Mouse (Mus musculus): ENCODE results near the gene Tacr2. TPM values are rescaled to one million over a fixed set of nuclear protein-coding genes. Genes with fewer than 3 reads are reported as not detected.

Gene Tacr2
- total and polyA plus RNA-seq, 2 experiments: not detected

DNA sequence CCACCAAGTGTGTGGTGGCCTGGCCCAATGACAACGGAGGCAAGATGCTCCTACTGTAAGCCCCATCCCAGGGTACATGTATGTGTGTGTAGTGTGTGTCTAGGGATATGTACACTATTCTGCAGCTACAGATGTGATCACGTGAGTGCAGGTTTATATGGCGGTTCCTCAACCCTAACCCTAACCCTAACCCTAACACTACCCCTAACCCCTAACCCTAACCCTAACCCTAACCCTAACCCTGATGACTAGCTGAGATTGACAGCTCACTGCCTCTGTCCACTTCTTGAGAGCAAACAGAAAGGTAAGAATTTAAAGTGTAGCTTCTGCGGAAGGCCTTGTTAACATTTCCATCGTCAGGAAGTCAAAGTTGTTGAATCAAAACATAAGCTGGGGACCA is 6.1 kb downstream of the Tacr2 start:
- Histone ChIP-seq H3K4me3 (ENCODE audit: insufficient read depth, low read depth, low read length) (no peak overlapping the region), H3K4me1 (ENCODE audit: control insufficient read depth, insufficient read depth, low read length) (no peaks in the 10 kb centered on the region), H3K36me3 (ENCODE audit: control insufficient read depth, insufficient read depth, low read length) (no peaks in the 10 kb centered on the region), H3K9ac (ENCODE audit: low read depth, low read length) (no peak overlapping the region), H3K27ac (replicated peaks; ENCODE audit: insufficient read depth, low read depth, low read length) (no peak overlapping the region), H3K79me2 (ENCODE audit: control insufficient read depth, insufficient read depth, low read length) (no peaks in the 10 kb centered on the region), H3K27me3 (ENCODE audit: control insufficient read depth, insufficient read depth, low read length) (no peaks in the 10 kb centered on the region)
- TF ChIP-seq CTCF (IDR thresholded peaks at IDR 0.05; ENCODE audit: low read depth, low read length) (no peak), POLR2A (IDR thresholded peaks at IDR 0.05; ENCODE audit: extremely low read depth, insufficient read depth, low read length) (no peak)
- WGBS: 82% methylated on average over 5 of the region's 5 CpGs
- DNase-seq (ENCODE audit: extremely low read depth, low read depth, low spot score): no peak

DNA sequence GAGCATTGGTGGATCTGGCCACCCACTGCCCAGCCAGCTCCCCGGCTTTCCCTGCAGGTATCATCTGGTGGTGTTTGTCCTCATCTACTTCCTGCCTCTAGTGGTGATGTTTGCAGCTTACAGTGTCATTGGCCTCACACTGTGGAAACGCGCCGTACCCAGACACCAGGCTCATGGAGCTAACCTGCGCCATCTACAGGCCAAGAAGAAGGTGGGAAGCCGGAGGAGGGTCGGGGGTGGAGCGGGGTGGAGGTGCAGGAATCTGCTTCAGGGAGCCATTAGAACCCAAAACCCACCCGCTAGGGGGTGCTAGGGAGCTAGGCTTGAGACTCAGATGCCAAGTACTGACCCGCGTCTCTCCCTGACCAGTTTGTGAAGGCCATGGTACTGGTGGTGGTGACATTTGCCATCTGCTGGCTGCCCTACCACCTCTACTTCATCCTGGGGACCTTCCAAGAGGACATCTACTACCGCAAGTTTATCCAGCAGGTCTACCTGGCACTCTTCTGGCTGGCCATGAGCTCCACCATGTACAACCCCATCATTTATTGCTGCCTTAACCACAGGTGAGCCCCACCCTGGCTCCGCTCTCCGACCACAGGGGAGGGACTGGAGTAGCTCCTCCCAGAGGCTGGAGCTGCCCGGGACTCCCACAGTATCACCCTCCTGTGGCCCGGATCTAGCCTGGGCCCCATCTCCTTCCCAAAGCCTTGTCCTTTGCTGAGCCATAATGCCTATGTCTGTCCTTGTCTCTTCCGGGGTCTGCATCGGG is 9.1 kb downstream of the Tacr2 start:
- Histone ChIP-seq H3K36me3 (ENCODE audit: control insufficient read depth, insufficient read depth, low read length) (no peaks in the 10 kb centered on the region), H3K27me3 (ENCODE audit: control insufficient read depth, insufficient read depth, low read length) (no peaks in the 10 kb centered on the region), H3K9ac (ENCODE audit: low read depth, low read length) (no peak overlapping the region), H3K4me1 (ENCODE audit: control insufficient read depth, insufficient read depth, low read length) (no peaks in the 10 kb centered on the region), H3K27ac (replicated peaks; ENCODE audit: insufficient read depth, low read depth, low read length) (no peak overlapping the region), H3K79me2 (ENCODE audit: control insufficient read depth, insufficient read depth, low read length) (no peaks in the 10 kb centered on the region), H3K4me3 (ENCODE audit: insufficient read depth, low read depth, low read length) (no peak overlapping the region)
- peak; percentile 17 for DNase-seq (ENCODE audit: extremely low read depth, low read depth, low spot score)
- TF ChIP-seq POLR2A (IDR thresholded peaks at IDR 0.05; ENCODE audit: extremely low read depth, insufficient read depth, low read length) (no peak), CTCF (IDR thresholded peaks at IDR 0.05; ENCODE audit: low read depth, low read length) (peak; percentile 64)
- 18% methylated on average over 18 of the region's 18 CpGs for WGBS

DNA sequence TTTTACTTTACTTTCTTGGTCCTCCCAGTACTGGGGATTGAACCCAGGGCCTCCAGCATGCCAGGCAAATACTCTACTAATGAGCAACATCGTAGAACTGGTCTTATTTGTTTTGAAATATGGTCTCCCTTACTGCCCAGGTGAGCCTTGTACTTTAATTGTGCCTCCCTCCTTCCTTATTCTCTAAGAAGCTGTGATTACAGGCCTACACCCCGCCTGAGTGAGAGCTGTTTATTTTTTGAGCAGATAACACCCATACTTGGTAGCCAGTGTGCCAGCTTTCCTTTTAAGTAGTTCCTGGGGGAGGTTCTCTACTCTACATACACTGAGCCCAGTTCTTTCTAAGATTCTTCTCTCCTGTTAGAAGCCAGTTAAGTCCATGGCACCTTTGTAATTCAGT is 12.1 kb downstream of the Tacr2 start:
- Histone ChIP-seq H3K27ac (replicated peaks; ENCODE audit: insufficient read depth, low read depth, low read length) (no peak overlapping the region), H3K9ac (ENCODE audit: low read depth, low read length) (no peak overlapping the region), H3K4me3 (ENCODE audit: insufficient read depth, low read depth, low read length) (no peak overlapping the region), H3K4me1 (ENCODE audit: control insufficient read depth, insufficient read depth, low read length) (no peaks in the 10 kb centered on the region), H3K79me2 (ENCODE audit: control insufficient read depth, insufficient read depth, low read length) (no peaks in the 10 kb centered on the region), H3K36me3 (ENCODE audit: control insufficient read depth, insufficient read depth, low read length) (no peaks in the 10 kb centered on the region), H3K27me3 (ENCODE audit: control insufficient read depth, insufficient read depth, low read length) (no peaks in the 10 kb centered on the region)
- no peak for DNase-seq (ENCODE audit: extremely low read depth, low read depth, low spot score)
- WGBS: 66% methylated on average over 2 of the region's 2 CpGs
- TF ChIP-seq POLR2A (IDR thresholded peaks at IDR 0.05; ENCODE audit: extremely low read depth, insufficient read depth, low read length): no peak
- TF ChIP-seq CTCF (IDR thresholded peaks at IDR 0.05; ENCODE audit: low read depth, low read length): no peak

DNA sequence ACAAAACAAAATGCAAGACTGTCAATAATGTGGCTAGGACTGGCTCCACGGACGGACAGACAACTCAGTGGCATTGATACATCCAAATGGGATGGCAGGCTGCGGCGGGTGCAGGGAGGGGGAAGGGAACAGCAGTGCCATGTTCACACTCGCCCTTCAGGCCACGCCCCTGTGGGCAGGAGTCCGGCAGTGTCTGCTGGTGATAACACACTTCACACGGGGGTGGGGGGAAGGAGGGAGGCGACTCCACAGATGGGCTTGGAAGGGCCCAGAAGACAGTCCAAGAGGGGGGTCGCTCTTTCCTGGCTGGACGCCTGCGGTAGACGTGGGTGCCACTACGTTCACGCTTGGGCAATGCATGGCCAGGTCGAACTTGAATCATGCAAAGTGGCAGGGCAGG is 17.0 kb downstream of the Tacr2 start:
- H3K27me3 ChIP-seq (ENCODE audit: control insufficient read depth, insufficient read depth, low read length): no peaks in the 10 kb centered on the region
- 71% methylated on average over 16 of the region's 16 CpGs for WGBS
- no peak overlapping the region for H3K4me3 ChIP-seq (ENCODE audit: insufficient read depth, low read depth, low read length)
- H3K4me1 ChIP-seq (ENCODE audit: control insufficient read depth, insufficient read depth, low read length): no peaks in the 10 kb centered on the region
- no peak overlapping the region for H3K9ac ChIP-seq (ENCODE audit: low read depth, low read length)
- H3K36me3 ChIP-seq (ENCODE audit: control insufficient read depth, insufficient read depth, low read length): no peaks in the 10 kb centered on the region
- TF ChIP-seq POLR2A (IDR thresholded peaks at IDR 0.05; ENCODE audit: extremely low read depth, insufficient read depth, low read length) (no peak), CTCF (IDR thresholded peaks at IDR 0.05; ENCODE audit: low read depth, low read length) (no peak)
- H3K27ac ChIP-seq (replicated peaks; ENCODE audit: insufficient read depth, low read depth, low read length): no peak overlapping the region
- DNase-seq (ENCODE audit: extremely low read depth, low read depth, low spot score): no peak
- H3K79me2 ChIP-seq (ENCODE audit: control insufficient read depth, insufficient read depth, low read length): no peaks in the 10 kb centered on the region

DNA sequence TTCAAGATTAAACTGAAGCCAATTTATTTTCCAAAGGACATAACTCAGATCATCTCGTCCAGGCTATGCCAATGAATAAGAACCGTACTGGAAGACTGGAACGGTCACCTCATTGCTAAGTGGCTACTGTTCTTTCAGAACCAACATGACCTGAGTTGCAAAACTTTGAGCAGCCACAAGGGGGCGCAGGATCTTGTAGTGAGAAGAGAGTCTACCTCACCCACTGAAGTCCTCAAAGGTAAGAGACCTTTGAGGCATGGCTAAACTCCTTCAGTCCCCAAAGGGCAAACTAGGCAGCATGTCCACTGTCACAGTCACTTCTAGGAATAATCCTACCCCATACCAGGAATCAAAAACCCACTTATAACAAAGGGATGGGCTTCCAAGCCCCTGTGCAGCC is 23.0 kb downstream of the Tacr2 start:
- Histone ChIP-seq H3K36me3 (ENCODE audit: control insufficient read depth, insufficient read depth, low read length) (no peaks in the 10 kb centered on the region), H3K9ac (ENCODE audit: low read depth, low read length) (no peak overlapping the region), H3K27ac (replicated peaks; ENCODE audit: insufficient read depth, low read depth, low read length) (no peak overlapping the region), H3K27me3 (ENCODE audit: control insufficient read depth, insufficient read depth, low read length) (no peaks in the 10 kb centered on the region), H3K4me1 (ENCODE audit: control insufficient read depth, insufficient read depth, low read length) (no peaks in the 10 kb centered on the region), H3K4me3 (ENCODE audit: insufficient read depth, low read depth, low read length) (no peak overlapping the region), H3K79me2 (ENCODE audit: control insufficient read depth, insufficient read depth, low read length) (no peaks in the 10 kb centered on the region)
- TF ChIP-seq POLR2A (IDR thresholded peaks at IDR 0.05; ENCODE audit: extremely low read depth, insufficient read depth, low read length) (no peak), CTCF (IDR thresholded peaks at IDR 0.05; ENCODE audit: low read depth, low read length) (peak; percentile 52; the same call in 1 of the 2 replicates)
- WGBS: 24% methylated on average over 4 of the region's 4 CpGs
- DNase-seq (ENCODE audit: extremely low read depth, low read depth, low spot score): peak; percentile 35

Data from liver, adult 2 months (tissue).